Mouse (Mus musculus) heart, postnatal 0 days (tissue): ENCODE results near the gene Ecsit. TPM values are rescaled to one million over a fixed set of nuclear protein-coding genes. Genes with fewer than 3 reads are reported as not detected.

Source experiments
- ATAC-seq: fragments of 200-750 bp; cut with Nextera tagmentation; 2 replicates; pipeline ENCODE4 v1.8.0; 2017; ENCODE audit warnings: low read depth, moderate number of reproducible peaks, moderate library complexity; ENCODE audit not compliant: insufficient read depth
- DNase-seq: peaks from one replicate; pipeline ENCODE4 v3.0.0-alpha.2; 2016; ENCODE audit warnings: low spot score
- H3K27ac ChIP-seq: fragments of 300-500 bp; sonication (generic); 2 replicates; pipeline ENCODE4 v1.5.1; 2014; ENCODE audit warnings: low read depth, mild to moderate bottlenecking
- H3K27me3 ChIP-seq: fragments of 300-500 bp; sonication (generic); 2 replicates; pipeline ENCODE4 v1.6.1; 2014; ENCODE audit warnings: low read length, mixed read lengths; ENCODE audit not compliant: control insufficient read depth, insufficient read depth
- H3K36me3 ChIP-seq: fragments of 300-500 bp; sonication (generic); replicated peaks from 2 replicates; pipeline ENCODE4 v1.6.1; 2014; ENCODE audit warnings: low read length, mixed read lengths; ENCODE audit not compliant: control insufficient read depth, insufficient read depth
- H3K4me1 ChIP-seq: fragments of 300-500 bp; sonication (generic); 2 replicates; pipeline ENCODE4 v1.6.1; 2014; ENCODE audit warnings: antibody characterized with exemption; ENCODE audit not compliant: control insufficient read depth, insufficient read depth
- H3K4me2 ChIP-seq: fragments of 300-500 bp; sonication (generic); 2 replicates; pipeline ENCODE4 v1.6.1; 2014; ENCODE audit warnings: low read depth, mild to moderate bottlenecking, low read length, moderate library complexity
- H3K4me3 ChIP-seq: fragments of 300-500 bp; sonication (generic); 2 replicates; pipeline ENCODE4 v1.5.1; 2014; ENCODE audit warnings: low read depth, low read length
- H3K9ac ChIP-seq: fragments of 300-500 bp; sonication (generic); replicated peaks from 2 replicates; pipeline ENCODE4 v1.6.1; 2014; ENCODE audit warnings: low read depth, low read length, mixed read lengths
- H3K9me3 ChIP-seq: fragments of 300-500 bp; sonication (generic); replicated peaks from 2 replicates; pipeline ENCODE4 v1.6.1; 2016; ENCODE audit warnings: low read length; ENCODE audit not compliant: control insufficient read depth
- CTCF ChIP-seq: IDR thresholded peaks from 2 replicates; pipeline ENCODE4 v1.5.1; 2016; ENCODE audit warnings: antibody characterized with exemption, control low read depth, low read depth
- EP300 ChIP-seq: IDR thresholded peaks from 2 replicates; pipeline ENCODE4 v1.6.1; 2016; ENCODE audit warnings: antibody characterized with exemption, low read depth
- WGBS: fragments of 180-500 bp; shearing (Covaris S2); extraction: QIAGEN DNeasy Blood & Tissue Kit; methylation state at CpG from one replicate; pipeline ENCODE4 v1.1.7; 2014; 5-methylcytosine and 5-hydroxymethylcytosine counted together
- polyA plus RNA-seq: library from polyadenylated mRNA; unstranded; fragments of >200 nt; fragmentation: Nextera tagmentation; extraction: Ambion mirVana; gene quantifications from 2 replicates; pipeline ENCODE4 v1.2.1, GENCODE M21; 2015
- total RNA-seq: library from RNA; depleted of rRNA; stranded (reverse); fragments of >200 nt; gene quantifications from 2 replicates; pipeline ENCODE4 v1.2.3, GENCODE M21; 2014; ENCODE audit warnings: low replicate concordance

Gene Ecsit
- total and polyA plus RNA-seq, 2 experiments from 2014 or later, result 82.0 to 138 TPM

DNA sequence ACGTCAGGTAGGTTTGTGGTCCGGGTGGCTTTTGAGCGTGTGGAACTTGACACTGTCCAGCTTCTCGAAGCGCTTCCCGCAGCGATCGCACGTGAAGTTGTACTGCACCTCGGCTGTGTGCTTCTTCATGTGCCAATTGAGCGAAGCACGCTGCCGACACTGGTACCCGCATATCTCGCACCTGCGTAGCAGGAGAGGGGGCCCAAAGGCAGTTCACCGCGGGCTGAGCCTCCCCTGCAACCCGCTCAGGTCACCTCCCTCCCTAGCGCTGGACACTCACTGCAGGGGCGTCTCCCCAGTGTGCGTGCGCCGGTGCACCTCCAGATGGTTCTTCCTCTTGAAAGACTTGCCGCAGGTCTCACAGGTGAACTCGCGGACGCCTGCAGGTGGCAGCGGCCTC, 29.5 kb downstream of the Ecsit start:
- Histone ChIP-seq H3K36me3 (peaks cover 24% of the 10 kb centered on the region), H3K9ac (no peak overlapping the region), H3K4me3 (no peak overlapping the region), H3K9me3 (no peaks in the 10 kb centered on the region), H3K27me3 (peaks cover 51% of the 10 kb centered on the region), H3K4me2 (no peak overlapping the region), H3K4me1 (peaks cover 11% of the 10 kb centered on the region; the same call in 1 of the 2 replicates), H3K27ac (no peak overlapping the region)
- ATAC-seq (no peak), DNase-seq (no peak)
- TF ChIP-seq EP300 (no peak), CTCF (no peak)
- 30% methylated on average over 29 of the region's 29 CpGs for WGBS

DNA sequence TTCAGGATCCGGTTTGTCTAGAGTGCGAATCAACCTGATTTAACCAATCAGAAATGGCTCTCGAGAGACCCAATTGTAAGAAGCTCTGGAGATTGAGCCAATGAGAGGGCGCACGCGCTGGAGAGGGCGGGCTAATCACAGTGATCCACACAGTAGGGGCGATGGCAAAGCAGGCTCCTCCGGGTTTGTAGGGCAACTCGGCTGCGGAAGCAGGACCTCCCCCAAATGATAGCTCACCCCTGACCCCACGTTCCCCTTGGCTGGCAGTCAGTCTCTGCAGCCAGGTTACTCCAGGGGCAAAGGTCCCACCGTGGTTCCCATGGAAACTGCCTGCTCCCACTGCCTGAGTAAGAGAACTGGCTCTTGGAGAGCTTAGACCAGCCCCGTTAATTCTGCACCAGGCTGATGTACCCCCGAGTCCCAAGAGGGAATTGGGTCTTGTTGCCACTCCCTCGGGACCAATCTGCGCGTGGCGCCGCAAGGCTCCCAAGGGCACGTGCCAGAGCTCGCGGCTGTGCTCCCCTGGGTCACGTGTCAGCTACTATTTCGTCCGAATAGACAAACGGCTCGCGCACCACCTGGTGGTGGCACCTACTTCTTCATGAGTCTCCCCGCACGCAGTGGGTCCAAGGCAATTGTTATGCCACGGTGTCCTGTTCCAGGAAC, 30.7 kb downstream of the Ecsit start:
- H3K9ac ChIP-seq, result no peak overlapping the region
- peaks cover 11% of the 10 kb centered on the region; the same call in 1 of the 2 replicates for H3K4me1 ChIP-seq
- H3K36me3 ChIP-seq, result peaks cover 22% of the 10 kb centered on the region
- TF ChIP-seq CTCF (peak; percentile 50), EP300 (no peak)
- 2% methylated on average over 32 of the region's 32 CpGs for WGBS
- ATAC-seq (peak; percentile 37), DNase-seq (peak; percentile 39)
- H3K27me3 ChIP-seq, result peaks cover 62% of the 10 kb centered on the region
- no peak overlapping the region for H3K4me3 ChIP-seq
- no peaks in the 10 kb centered on the region for H3K9me3 ChIP-seq
- H3K4me2 ChIP-seq, result 0 out of 2 replicates have a peak overlapping the region, but pooled peaks have one; percentile 3
- no peak overlapping the region for H3K27ac ChIP-seq

DNA sequence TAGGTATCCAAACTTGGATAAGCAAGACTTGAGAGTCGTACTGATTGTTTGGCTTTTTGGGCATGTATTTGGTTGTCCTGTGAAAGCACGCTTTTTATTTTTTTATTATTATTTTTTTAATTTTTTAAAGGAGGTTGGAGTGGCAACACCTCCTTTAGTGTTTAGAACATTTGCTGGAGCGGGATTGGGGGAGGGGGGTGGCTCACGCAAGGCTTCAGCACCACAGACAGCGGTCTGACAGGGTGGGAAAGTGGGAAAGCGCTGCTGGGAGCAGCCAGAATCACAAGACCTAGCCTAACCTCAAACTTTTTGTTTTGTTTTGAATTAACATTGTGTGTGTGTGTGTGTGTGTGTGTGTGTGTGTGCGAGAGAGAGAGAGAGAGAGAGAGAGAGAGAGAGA, 31.6 kb downstream of the Ecsit start:
- Histone ChIP-seq H3K9me3 (no peaks in the 10 kb centered on the region), H3K4me2 (no peak overlapping the region), H3K27me3 (peaks cover 67% of the 10 kb centered on the region), H3K4me3 (no peak overlapping the region), H3K36me3 (peaks cover 16% of the 10 kb centered on the region), H3K27ac (no peak overlapping the region), H3K4me1 (peaks cover 11% of the 10 kb centered on the region; the same call in 1 of the 2 replicates), H3K9ac (no peak overlapping the region)
- DNase-seq, result no peak
- no peak for ATAC-seq
- TF ChIP-seq EP300, result no peak
- TF ChIP-seq CTCF, result no peak
- 25% methylated on average over 7 of the region's 7 CpGs for WGBS

DNA sequence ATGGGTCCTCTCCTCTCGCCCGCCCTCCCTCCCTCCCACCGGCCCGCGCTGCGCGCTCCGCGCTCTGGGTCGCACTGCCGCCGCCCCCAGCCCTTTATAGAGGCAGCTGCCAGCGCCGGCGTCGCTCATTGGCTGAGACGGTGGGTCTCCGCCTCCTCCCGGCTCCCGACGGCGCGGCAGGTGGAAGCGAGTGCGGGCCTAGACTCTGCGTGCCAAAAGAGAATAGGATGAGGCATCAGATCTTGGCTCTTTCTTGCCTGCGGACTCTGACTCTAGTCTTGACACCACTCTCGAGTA, 33.3 kb downstream of the Ecsit start, which contains the start of gene Elavl3:
Gene Elavl3 (minus strand): TSS at position 66 of the 297 bp plus-strand sequence.
- DNase-seq (no peak), ATAC-seq (no peak)
- peaks cover 67% of the 10 kb centered on the region for H3K27me3 ChIP-seq
- H3K4me2 ChIP-seq, result peak within 1 kb of the TSS; percentile 60
- no peaks in the 10 kb centered on the region for H3K9me3 ChIP-seq
- peaks cover 11% of the 10 kb centered on the region; the same call in 1 of the 2 replicates for H3K4me1 ChIP-seq
- H3K36me3 ChIP-seq, result peaks cover 2% of the 10 kb centered on the region
- no peak within 1 kb of the TSS for H3K27ac ChIP-seq
- 2% methylated on average over 25 of the region's 28 CpGs for WGBS
- H3K4me3 ChIP-seq, result peak within 1 kb of the TSS; percentile 37
- H3K9ac ChIP-seq, result no peak within 1 kb of the TSS
- no peak for TF ChIP-seq EP300
- TF ChIP-seq CTCF, result no peak

DNA sequence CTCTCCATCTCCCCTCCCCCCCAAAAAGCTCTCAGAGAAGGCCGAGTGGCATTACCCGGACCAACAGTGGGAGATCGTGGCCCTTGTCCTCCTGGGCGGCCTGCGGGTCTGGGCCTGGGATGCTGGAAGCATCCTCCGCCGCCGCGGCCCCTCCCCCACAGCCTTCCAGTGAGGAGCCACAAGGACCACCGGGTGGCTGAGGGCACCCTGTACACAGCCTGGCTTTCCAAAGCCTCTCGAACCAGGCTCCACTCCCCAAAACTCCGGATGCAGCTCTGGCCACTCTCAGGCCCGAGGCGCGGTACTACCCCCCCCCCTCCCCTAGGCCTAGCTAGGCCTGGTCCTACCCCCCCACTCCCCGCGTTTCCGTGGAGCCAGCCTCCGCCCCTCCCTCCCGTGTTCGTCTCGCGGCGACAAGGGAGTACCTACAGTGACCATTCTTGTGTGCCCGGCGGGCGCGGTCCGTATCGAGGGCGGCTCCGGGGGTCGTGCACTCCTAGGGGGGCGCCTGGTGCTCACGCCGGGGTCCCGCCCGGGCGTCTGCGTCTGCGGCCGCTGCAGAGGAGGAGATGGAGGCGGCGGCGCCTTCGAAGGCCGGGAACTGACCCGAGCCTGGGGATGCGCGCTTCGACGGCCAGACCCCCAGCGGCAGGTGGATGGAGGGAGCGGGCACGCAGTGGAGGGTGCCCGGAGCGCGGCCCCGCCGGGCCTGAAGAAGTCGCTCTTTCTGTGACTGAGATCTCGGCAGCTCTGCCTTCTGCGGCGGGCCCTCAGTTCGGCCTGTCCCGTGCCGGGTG, 33.9 kb downstream of the Ecsit start:
- DNase-seq (no peak), ATAC-seq (no peak)
- Histone ChIP-seq H3K27ac (no peak overlapping the region), H3K4me3 (peak overlapping the region; percentile 37), H3K27me3 (peaks cover 67% of the 10 kb centered on the region), H3K9ac (no peak overlapping the region), H3K36me3 (no peaks in the 10 kb centered on the region), H3K4me2 (peak overlapping the region; percentile 60), H3K4me1 (peaks cover 11% of the 10 kb centered on the region; the same call in 1 of the 2 replicates), H3K9me3 (no peaks in the 10 kb centered on the region)
- TF ChIP-seq CTCF (no peak), EP300 (no peak)
- WGBS, result 3% methylated on average over 60 of the region's 67 CpGs
